Mouse (Mus musculus): ENCODE data around the gene Fam32a.

DNA sequence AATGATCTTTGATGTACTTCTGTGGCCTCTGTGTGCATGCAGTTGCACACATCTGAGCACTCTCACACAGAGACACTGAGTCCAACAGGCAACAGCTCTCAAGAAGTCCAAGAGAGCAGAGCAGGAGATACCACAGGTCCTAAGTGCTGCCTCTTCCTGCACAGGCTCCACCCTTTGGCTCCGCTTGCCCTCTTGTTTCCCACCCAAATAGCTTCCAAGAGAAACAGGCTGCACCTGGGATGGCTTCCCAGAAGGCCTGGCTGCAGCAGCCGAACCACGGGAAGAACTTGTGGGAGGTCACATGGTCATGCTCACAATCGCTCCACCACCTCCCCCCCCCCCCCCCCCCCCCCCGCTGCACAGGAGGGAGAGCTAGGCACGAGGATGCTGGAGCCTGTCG, 45.8 kb downstream of the Fam32a start:
- TF ChIP-seq CTCF (IDR thresholded peaks at IDR 0.05; ENCODE audit: low read depth), result no peak
- TF ChIP-seq EP300 (optimal IDR thresholded peaks at IDR 0.05), result no peak

All from stomach, postnatal 0 days (tissue).